In genomic region chr11:60417717-60418472, GRCm38 (mm10) we compare ENCODE assay signal across 8 mouse cellular contexts. TPM values are rescaled to one million over a fixed set of nuclear protein-coding genes. Genes with fewer than 3 reads are reported as not detected.
DNase-seq lines count a peak whose midpoint lies in the region; ATAC-seq and TF ChIP-seq lines count a peak whose summit lies in the region.

TSS of gene Atpaf2 (minus strand) at chr11:60418457.

- H3K4me1 ChIP-seq in embryonic facial prominence, embryonic 12.5 days = peaks cover 20% of the 10 kb centered on the region
- H3K4me1 ChIP-seq in heart, embryonic 12.5 days (replicated peaks) = peaks cover 29% of the 10 kb centered on the region

- H3K27ac ChIP-seq in layer of hippocampus, adult 2 months = peak within 1 kb of the TSS; percentile 91
- H3K27ac ChIP-seq in embryonic facial prominence, embryonic 12.5 days = peak within 1 kb of the TSS; percentile 82
- H3K27ac ChIP-seq in heart, embryonic 12.5 days (ENCODE audit: poor library complexity, severe bottlenecking) = peak within 1 kb of the TSS; percentile 84
- no peak within 1 kb of the TSS for H3K27ac ChIP-seq in macrophage

- no peaks in the 10 kb centered on the region for H3K9me3 ChIP-seq in embryonic facial prominence, embryonic 12.5 days
- H3K9me3 ChIP-seq in heart, embryonic 12.5 days (replicated peaks) = no peaks in the 10 kb centered on the region

- ATAC-seq in embryonic facial prominence, embryonic 12.5 days (ENCODE audit: insufficient number of reproducible peaks, insufficient read depth, low FRiP score, low TSS enrichment) = peak; percentile 18; the same call in 1 of the 2 replicates
- peak; percentile 43 for ATAC-seq in heart, embryonic 12.5 days (ENCODE audit: insufficient number of reproducible peaks, low FRiP score)

- H3K9ac ChIP-seq in embryonic facial prominence, embryonic 12.5 days = peak within 1 kb of the TSS; percentile 87
- peak within 1 kb of the TSS; percentile 92 for H3K9ac ChIP-seq in heart, embryonic 12.5 days

- WGBS in embryonic facial prominence, embryonic 12.5 days = 1% methylated on average over 39 of the region's 39 CpGs
- under 1% methylated on average over 39 of the region's 39 CpGs for WGBS in heart, embryonic 12.5 days
- WGBS in macrophage (ENCODE audit: missing documents) = under 1% methylated on average over 39 of the region's 39 CpGs

- H3K4me3 ChIP-seq in layer of hippocampus, adult 2 months = peak within 1 kb of the TSS; percentile 93
- peak within 1 kb of the TSS; percentile 77 for H3K4me3 ChIP-seq in embryonic facial prominence, embryonic 12.5 days
- peak within 1 kb of the TSS; percentile 75 for H3K4me3 ChIP-seq in heart, embryonic 12.5 days
- peak within 1 kb of the TSS; percentile 66 for H3K4me3 ChIP-seq in macrophage (ENCODE audit: inconsistent target)

- no peaks in the 10 kb centered on the region for H3K27me3 ChIP-seq in embryonic facial prominence, embryonic 12.5 days
- H3K27me3 ChIP-seq in heart, embryonic 12.5 days (replicated peaks) = no peaks in the 10 kb centered on the region

- H3K4me2 ChIP-seq in embryonic facial prominence, embryonic 12.5 days (replicated peaks) = peak within 1 kb of the TSS; percentile 92
- peak within 1 kb of the TSS; percentile 92 for H3K4me2 ChIP-seq in heart, embryonic 12.5 days

- no peak for TF ChIP-seq CTCF in layer of hippocampus, adult 2 months (conservative IDR thresholded peaks at IDR 0.05)

- no peaks in the 10 kb centered on the region for H3K36me3 ChIP-seq in embryonic facial prominence, embryonic 12.5 days
- H3K36me3 ChIP-seq in heart, embryonic 12.5 days = 0 out of 2 replicates have a peak, but pooled peaks cover 3% of the 10 kb centered on the region
- H3K36me3 ChIP-seq in macrophage (ENCODE audit: inconsistent target) = no peaks in the 10 kb centered on the region

- DNase-seq in layer of hippocampus, adult 2 months (ENCODE audit: low spot score in 2 of 2) = no peak
- DNase-seq in layer of hippocampus, adult 9-10 months (ENCODE audit: low spot score) = no peak
- peak; percentile 54 for DNase-seq in NIH3T3 (ENCODE audit: low read depth)
- no peak for DNase-seq in layer of hippocampus, postnatal 10 days (ENCODE audit: low spot score in 2 of 2)
- peak; percentile 15 for DNase-seq in yolk sac, embryonic 10.5 days (ENCODE audit: low spot score)

- peaks cover 52% of the 10 kb centered on the region for H3K79me2 ChIP-seq in macrophage (ENCODE audit: inconsistent target)

RNA-seq across cellular contexts. Expression of gene Atpaf2, which starts in this region (rescaled TPM):
- 10 to 100 TPM; 27.3 to 32.7 TPM for total RNA-seq in layer of hippocampus, adult 2 months (2021)
- 48.8 and 51.9 TPM in 2 replicates for polyA plus RNA-seq in embryonic facial prominence, embryonic 12.5 days (2016; fragmentation: Nextera tagmentation; extraction: Ambion mirVana)
- 47.2 and 50.5 TPM in 2 replicates for polyA plus RNA-seq in heart, embryonic 12.5 days (2016; fragmentation: Nextera tagmentation; extraction: Ambion mirVana)
- 10 to 100 TPM; 28.3 to 31.8 TPM for total RNA-seq in layer of hippocampus, postnatal 10 days (2021)
- total RNA-seq in macrophage (2018; cell fraction: chromatin; rRNA removed) = 10 to 100 TPM in 18 of 26 experiments, 1 to 10 TPM in 8; 4.8 to 25.1 (median 14.0) TPM
- 10 to 100 TPM; 11.5 to 24.5 (median 17.1) TPM for total RNA-seq in macrophage (2018; cell fraction: cytosol; rRNA removed)
- 10 to 100 TPM in 19 of 26 experiments, 1 to 10 TPM in 7; 6.2 to 26.4 (median 13.1) TPM for total RNA-seq in macrophage (2018; cell fraction: nucleus; rRNA removed)
- polyA plus RNA-seq in macrophage (2018) = 14.8 to 26.6 TPM (median 21.7 TPM) in 3 replicates

Comparison
In these comparisons a context has a peak if more than half of its experiments do, and no peak if none do; other contexts are left out.
1. DNase-seq: peak in NIH3T3 (single experiment) and yolk sac, embryonic 10.5 days (single experiment); none in layer of hippocampus, adult 2 months (0 of 2), layer of hippocampus, adult 9-10 months (single experiment) and layer of hippocampus, postnatal 10 days (0 of 2).
2. Peak in every context shown above with its lines, with median percentiles within 50 percentile points of each other: H3K4me3 ChIP-seq.